8 mouse cellular contexts compared by ENCODE assay signal in the genomic region with DNA sequence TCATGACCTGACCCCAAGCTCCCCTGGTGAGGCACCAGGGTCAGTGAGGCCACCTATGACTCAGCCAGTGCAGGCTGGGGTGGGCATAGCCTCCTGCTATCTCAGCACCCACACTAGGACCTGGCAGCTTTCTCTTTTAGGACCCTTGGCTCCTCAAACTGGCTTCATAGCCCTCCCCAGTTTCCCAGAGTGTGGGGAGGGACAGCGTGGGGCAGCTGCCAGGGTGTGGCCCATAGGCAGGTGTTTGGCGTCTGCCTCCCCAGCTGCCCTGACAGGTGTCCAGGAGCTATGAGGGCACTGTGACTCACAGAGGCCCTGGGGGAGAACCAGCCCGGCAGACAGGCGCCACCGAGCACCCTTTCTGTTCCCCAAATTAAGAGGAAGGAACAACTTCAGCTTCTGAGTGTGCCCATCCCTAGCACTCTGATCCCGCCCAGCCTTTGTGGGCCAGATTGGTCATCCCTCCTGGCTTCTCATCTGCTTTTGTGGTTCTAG. TPM values are rescaled to one million over a fixed set of nuclear protein-coding genes. Genes with fewer than 3 reads are reported as not detected.
A peak's percentile ranks its signal among the peaks of the same experiment; 100 is the strongest.
DNase-seq lines count a peak whose midpoint lies in the region; ATAC-seq and TF ChIP-seq lines count a peak whose summit lies in the region.

No protein-coding gene starts in this region.

- H3K9me3 ChIP-seq in neural tube, embryonic 12.5 days = no peaks in the 10 kb centered on the region
- H3K9me3 ChIP-seq in liver, embryonic 16.5 days (replicated peaks; ENCODE audit: control insufficient read depth, low read length) = no peaks in the 10 kb centered on the region

- no peak for DNase-seq in neural tube, embryonic 10.5 days (ENCODE audit: extremely low spot score, low spot score)
- DNase-seq in gastrocnemius, adult 2 months = peak; percentile 92
- peak; percentile 90 for DNase-seq in splenic B cell, adult 2 months (ENCODE audit: low read depth, low spot score)
- no peak for DNase-seq in thymus, adult 18-20 months
- no peak for DNase-seq in ovary, postnatal 14 days (ENCODE audit: low spot score)
- no peak for DNase-seq in left cerebral cortex, postnatal 25 days (ENCODE audit: low spot score in 2 of 2)

- no peaks in the 10 kb centered on the region; the same call in 1 of the 2 replicates for H3K27me3 ChIP-seq in neural tube, embryonic 12.5 days (replicated peaks)
- H3K27me3 ChIP-seq in liver, embryonic 16.5 days (ENCODE audit: control insufficient read depth, insufficient read depth, low read depth, low read length) = peaks cover 15% of the 10 kb centered on the region
- no peaks in the 10 kb centered on the region; the same call in 1 of the 2 replicates for H3K27me3 ChIP-seq in splenic B cell, adult 2 months (ENCODE audit: control insufficient read depth, insufficient read depth, low read length, poor library complexity, severe bottlenecking)

- H3K36me3 ChIP-seq in neural tube, embryonic 12.5 days = peaks cover 65% of the 10 kb centered on the region
- H3K36me3 ChIP-seq in liver, embryonic 16.5 days (ENCODE audit: control insufficient read depth, insufficient read depth) = peaks cover 16% of the 10 kb centered on the region
- H3K36me3 ChIP-seq in splenic B cell, adult 2 months (ENCODE audit: control insufficient read depth, insufficient read depth, low read length, poor library complexity, severe bottlenecking) = no peaks in the 10 kb centered on the region

- no peak overlapping the region for H3K4me3 ChIP-seq in neural tube, embryonic 12.5 days
- peak overlapping the region; percentile 87 for H3K4me3 ChIP-seq in gastrocnemius, adult 2 months
- peak overlapping the region; percentile 34 for H3K4me3 ChIP-seq in liver, embryonic 16.5 days (ENCODE audit: low read depth, low read length)

- intact Hi-C loops in gastrocnemius, adult 2 months (cut with DNase I) = no loop called here
- intact Hi-C loops in left cerebral cortex, postnatal 25 days (cut with DNase I) = no loop called here

- peaks cover 30% of the 10 kb centered on the region for H3K4me1 ChIP-seq in neural tube, embryonic 12.5 days
- peaks cover 27% of the 10 kb centered on the region for H3K4me1 ChIP-seq in liver, embryonic 16.5 days (ENCODE audit: control insufficient read depth, low read depth, low read length)

- TF ChIP-seq CTCF in gastrocnemius, adult 2 months (IDR thresholded peaks at IDR 0.05) = no peak

- H3K27ac ChIP-seq in neural tube, embryonic 12.5 days = no peak overlapping the region
- H3K27ac ChIP-seq in gastrocnemius, adult 2 months = peak overlapping the region; percentile 99
- peak overlapping the region; percentile 38; the same call in 1 of the 2 replicates for H3K27ac ChIP-seq in liver, embryonic 16.5 days (ENCODE audit: low read length)

- no peak for ATAC-seq in neural tube, embryonic 12.5 days (ENCODE audit: low FRiP score, low read depth)
- no peak for ATAC-seq in liver, embryonic 16.5 days (ENCODE audit: low read depth)

- peak overlapping the region; percentile 22; the same call in 1 of the 2 replicates for H3K4me2 ChIP-seq in neural tube, embryonic 12.5 days (replicated peaks)
- no peak overlapping the region for H3K4me2 ChIP-seq in liver, embryonic 16.5 days (ENCODE audit: low read depth, low read length)

- 75% methylated on average over 6 of the region's 6 CpGs for WGBS in neural tube, embryonic 12.5 days
- WGBS in liver, embryonic 16.5 days (ENCODE audit: insufficient replicate concordance) = 25% methylated on average over 6 of the region's 6 CpGs

- 0 out of 2 replicates have a peak overlapping the region, but pooled peaks have one; percentile 8 for H3K9ac ChIP-seq in neural tube, embryonic 12.5 days
- H3K9ac ChIP-seq in liver, embryonic 16.5 days (ENCODE audit: low read depth, low read length) = peak overlapping the region; percentile 38; the same call in 1 of the 2 replicates

RNA-seq across cellular contexts. Expression of a gene that starts 0.7 kb away (rescaled TPM):
- polyA plus RNA-seq in neural tube, embryonic 12.5 days (2016; fragmentation: Nextera tagmentation; extraction: Ambion mirVana) = 13.7 and 18.2 TPM in 2 replicates
- total RNA-seq in gastrocnemius, adult 2 months (2021) = 100 to 1,000 TPM; 265 to 336 TPM
- 12.2 and 17.1 TPM in 2 replicates for polyA plus RNA-seq in liver, embryonic 16.5 days (2015; fragmentation: Nextera tagmentation; extraction: Ambion mirVana)
- 10 to 100 TPM; 25.0 to 37.5 TPM for total RNA-seq in left cerebral cortex, postnatal 25 days (2021)

RNA-seq across cellular contexts. Expression of a gene that starts 8.3 kb away (rescaled TPM):
- 29.6 and 30.7 TPM in 2 replicates for polyA plus RNA-seq in neural tube, embryonic 12.5 days (2016; fragmentation: Nextera tagmentation; extraction: Ambion mirVana)
- 10 to 100 TPM; 31.9 to 32.1 TPM for total RNA-seq in gastrocnemius, adult 2 months (2021)
- polyA plus RNA-seq in liver, embryonic 16.5 days (2015; fragmentation: Nextera tagmentation; extraction: Ambion mirVana) = 2.4 and 3.5 TPM in 2 replicates
- total RNA-seq in left cerebral cortex, postnatal 25 days (2021) = 100 to 1,000 TPM; 138 to 142 TPM

RNA-seq across cellular contexts. Expression of a gene that starts 10.1 kb away (rescaled TPM):
- polyA plus RNA-seq in neural tube, embryonic 12.5 days (2016; fragmentation: Nextera tagmentation; extraction: Ambion mirVana) = 4.5 and 5.2 TPM in 2 replicates
- 1 to 10 TPM in 1 of 2 experiments, under 1 TPM in 1; 0.89 to 2.3 TPM for total RNA-seq in gastrocnemius, adult 2 months (2021)
- 0.77 and 0.93 TPM in 2 replicates for polyA plus RNA-seq in liver, embryonic 16.5 days (2015; fragmentation: Nextera tagmentation; extraction: Ambion mirVana)
- 1 to 10 TPM; 1.6 to 2.2 TPM for total RNA-seq in left cerebral cortex, postnatal 25 days (2021)

RNA-seq across cellular contexts. Expression of a gene that starts 29.8 kb away (rescaled TPM):
- polyA plus RNA-seq in neural tube, embryonic 12.5 days (2016; fragmentation: Nextera tagmentation; extraction: Ambion mirVana) = not detected in 2 replicates
- total RNA-seq in gastrocnemius, adult 2 months (2021) = not detected
- not detected in 2 replicates for polyA plus RNA-seq in liver, embryonic 16.5 days (2015; fragmentation: Nextera tagmentation; extraction: Ambion mirVana)
- under 1 TPM; 0.14 to 0.30 TPM for total RNA-seq in left cerebral cortex, postnatal 25 days (2021)

RNA-seq across cellular contexts. Expression of a gene that starts 33.8 kb away (rescaled TPM):
- polyA plus RNA-seq in neural tube, embryonic 12.5 days (2016; fragmentation: Nextera tagmentation; extraction: Ambion mirVana) = 1.0 and 1.1 TPM in 2 replicates
- total RNA-seq in gastrocnemius, adult 2 months (2021) = not detected
- 0.11 and 0.12 TPM in 2 replicates for polyA plus RNA-seq in liver, embryonic 16.5 days (2015; fragmentation: Nextera tagmentation; extraction: Ambion mirVana)
- total RNA-seq in left cerebral cortex, postnatal 25 days (2021) = under 1 TPM; 0.25 to 0.32 TPM

Comparison
In these comparisons a context has a peak if more than half of its experiments do, and no peak if none do; other contexts are left out.
1. DNase-seq: peak in gastrocnemius, adult 2 months (single experiment) and splenic B cell, adult 2 months (single experiment); none in neural tube, embryonic 10.5 days (single experiment), thymus, adult 18-20 months (0 of 2), ovary, postnatal 14 days (single experiment) and left cerebral cortex, postnatal 25 days (0 of 2).
2. RNA of a gene that starts 0.7 kb away (total RNA-seq): 265 to 336 TPM in gastrocnemius, adult 2 months; 25.0 to 37.5 TPM in left cerebral cortex, postnatal 25 days; every median in the first group is over 4 times any median in the second.
3. RNA of a gene that starts 8.3 kb away (total RNA-seq): 138 to 142 TPM in left cerebral cortex, postnatal 25 days; 31.9 to 32.1 TPM in gastrocnemius, adult 2 months; every median in the first group is over 4 times any median in the second.